Comparison of ENCODE assay signal across 8 mouse cellular contexts in genomic region chr14:31268301-31269001, GRCm38 (mm10). TPM values are rescaled to one million over a fixed set of nuclear protein-coding genes. Genes with fewer than 3 reads are reported as not detected.
DNase-seq lines count a peak whose midpoint lies in the region; ATAC-seq lines count a peak whose summit lies in the region.

No protein-coding gene starts in this region.

- ATAC-seq in forebrain, embryonic 12.5 days (ENCODE audit: low FRiP score) = peak; percentile 75
- ATAC-seq in midbrain, embryonic 16.5 days = peak; percentile 85
- no peak for ATAC-seq in erythroid progenitor cell, adult 5-6 weeks (replicated peaks; ENCODE audit: low FRiP score, poor library complexity, severe bottlenecking)

- H3K4me2 ChIP-seq in forebrain, embryonic 12.5 days = peak overlapping the region; percentile 51
- peak overlapping the region; percentile 48 for H3K4me2 ChIP-seq in midbrain, embryonic 16.5 days (ENCODE audit: low read length)

- H3K27ac ChIP-seq in forebrain, embryonic 12.5 days = peak overlapping the region; percentile 79
- peak overlapping the region; percentile 85 for H3K27ac ChIP-seq in midbrain, embryonic 16.5 days (ENCODE audit: low read length)

- H3K9me3 ChIP-seq in forebrain, embryonic 12.5 days = no peaks in the 10 kb centered on the region
- H3K9me3 ChIP-seq in midbrain, embryonic 16.5 days (replicated peaks; ENCODE audit: control insufficient read depth, low read length, poor library complexity, severe bottlenecking) = no peaks in the 10 kb centered on the region

- WGBS in forebrain, embryonic 12.5 days = 37% methylated on average over 9 of the region's 9 CpGs
- WGBS in midbrain, embryonic 16.5 days = 17% methylated on average over 9 of the region's 9 CpGs

- peaks cover 24% of the 10 kb centered on the region for H3K4me1 ChIP-seq in forebrain, embryonic 12.5 days
- peaks cover 25% of the 10 kb centered on the region for H3K4me1 ChIP-seq in midbrain, embryonic 16.5 days (ENCODE audit: control insufficient read depth, insufficient read depth, low read length)

- H3K9ac ChIP-seq in forebrain, embryonic 12.5 days = 0 out of 2 replicates have a peak overlapping the region, but pooled peaks have one; percentile 26
- H3K9ac ChIP-seq in midbrain, embryonic 16.5 days (ENCODE audit: low read depth, low read length) = peak overlapping the region; percentile 52; the same call in 1 of the 2 replicates

- H3K36me3 ChIP-seq in forebrain, embryonic 12.5 days (replicated peaks) = no peaks in the 10 kb centered on the region
- no peaks in the 10 kb centered on the region for H3K36me3 ChIP-seq in midbrain, embryonic 16.5 days (ENCODE audit: control insufficient read depth, insufficient read depth, low read length)

- DNase-seq in embryo, embryonic 10 days (ENCODE audit: low spot score) = peak; percentile 64
- peak; percentile 49 for DNase-seq in layer of hippocampus, adult 9-10 months (ENCODE audit: low spot score)
- no peak for DNase-seq in adrenal gland, adult 2 months
- DNase-seq in heart, postnatal 36 days = no peak
- no peak for DNase-seq in gastrocnemius, postnatal 36 days

- no peaks in the 10 kb centered on the region for H3K27me3 ChIP-seq in forebrain, embryonic 12.5 days
- no peaks in the 10 kb centered on the region for H3K27me3 ChIP-seq in midbrain, embryonic 16.5 days (ENCODE audit: control insufficient read depth, insufficient read depth, low read depth, low read length)

- intact Hi-C loops in heart, postnatal 36 days (cut with DNase I) = no loop called here
- intact Hi-C loops in gastrocnemius, postnatal 36 days (cut with DNase I) = no loop called here

- peak overlapping the region; percentile 23; the same call in 1 of the 2 replicates for H3K4me3 ChIP-seq in forebrain, embryonic 12.5 days (replicated peaks)
- peak overlapping the region; percentile 29 for H3K4me3 ChIP-seq in midbrain, embryonic 16.5 days (ENCODE audit: low read depth, low read length)

RNA-seq across cellular contexts. Expression of gene Bap1, which starts 17.2 kb away (rescaled TPM):
- 130 and 135 TPM in 2 replicates for polyA plus RNA-seq in forebrain, embryonic 12.5 days (2016; fragmentation: Nextera tagmentation; extraction: Ambion mirVana)
- 116 and 125 TPM in 2 replicates for polyA plus RNA-seq in midbrain, embryonic 16.5 days (2015; fragmentation: Nextera tagmentation; extraction: Ambion mirVana)
- total RNA-seq in adrenal gland, adult 2 months (2021) = 10 to 100 TPM; 59.5 to 60.5 TPM
- polyA plus RNA-seq in adrenal gland, adult 2 months (2012; rRNA removed) = 63.2 and 72.0 TPM in 2 replicates
- total RNA-seq in heart, postnatal 36 days (2021) = 10 to 100 TPM; 44.8 to 45.2 TPM
- total RNA-seq in gastrocnemius, postnatal 36 days (2021) = 10 to 100 TPM; 41.5 to 43.2 TPM
- total RNA-seq in erythroid progenitor cell, adult 5-6 weeks (2015; ENCODE audit: low replicate concordance) = 15.5 and 23.8 TPM in 2 replicates
- total RNA-seq in erythroid progenitor cell, adult 5-6 weeks (2017; ENCODE audit: low replicate concordance) = 42.6 and 58.7 TPM in 2 replicates

RNA-seq across cellular contexts. Expression of gene Phf7, which starts 17.3 kb away (rescaled TPM):
- 14.8 and 15.8 TPM in 2 replicates for polyA plus RNA-seq in forebrain, embryonic 12.5 days (2016; fragmentation: Nextera tagmentation; extraction: Ambion mirVana)
- polyA plus RNA-seq in midbrain, embryonic 16.5 days (2015; fragmentation: Nextera tagmentation; extraction: Ambion mirVana) = 10.2 and 10.8 TPM in 2 replicates
- total RNA-seq in adrenal gland, adult 2 months (2021) = 1 to 10 TPM; 6.1 to 7.3 TPM
- 4.6 and 4.8 TPM in 2 replicates for polyA plus RNA-seq in adrenal gland, adult 2 months (2012; rRNA removed)
- 1 to 10 TPM; 3.8 to 4.3 TPM for total RNA-seq in heart, postnatal 36 days (2021)
- 1 to 10 TPM; 6.8 to 8.6 TPM for total RNA-seq in gastrocnemius, postnatal 36 days (2021)
- total RNA-seq in erythroid progenitor cell, adult 5-6 weeks (2015; ENCODE audit: low replicate concordance) = 2.1 and 7.2 TPM in 2 replicates
- total RNA-seq in erythroid progenitor cell, adult 5-6 weeks (2017; ENCODE audit: low replicate concordance) = 3.1 and 4.4 TPM in 2 replicates

RNA-seq across cellular contexts. Expression of gene Sema3g, which starts 50.8 kb away (rescaled TPM):
- polyA plus RNA-seq in forebrain, embryonic 12.5 days (2016; fragmentation: Nextera tagmentation; extraction: Ambion mirVana) = 0.86 and 0.93 TPM in 2 replicates
- 0.46 and 0.61 TPM in 2 replicates for polyA plus RNA-seq in midbrain, embryonic 16.5 days (2015; fragmentation: Nextera tagmentation; extraction: Ambion mirVana)
- total RNA-seq in adrenal gland, adult 2 months (2021) = 10 to 100 TPM in 1 of 2 experiments, 1 to 10 TPM in 1; 5.2 to 11.2 TPM
- 8.7 and 10.9 TPM in 2 replicates for polyA plus RNA-seq in adrenal gland, adult 2 months (2012; rRNA removed)
- total RNA-seq in heart, postnatal 36 days (2021) = 10 to 100 TPM; 14.2 to 18.3 TPM
- 1 to 10 TPM; 6.0 to 8.1 TPM for total RNA-seq in gastrocnemius, postnatal 36 days (2021)
- not detected in 2 replicates for total RNA-seq in erythroid progenitor cell, adult 5-6 weeks (2015; ENCODE audit: low replicate concordance)
- not detected in 2 replicates for total RNA-seq in erythroid progenitor cell, adult 5-6 weeks (2017; ENCODE audit: low replicate concordance)

RNA-seq across cellular contexts. Expression of gene Nisch, which starts 51.7 kb away (rescaled TPM):
- polyA plus RNA-seq in forebrain, embryonic 12.5 days (2016; fragmentation: Nextera tagmentation; extraction: Ambion mirVana) = 439 and 446 TPM in 2 replicates
- 354 and 388 TPM in 2 replicates for polyA plus RNA-seq in midbrain, embryonic 16.5 days (2015; fragmentation: Nextera tagmentation; extraction: Ambion mirVana)
- total RNA-seq in adrenal gland, adult 2 months (2021) = 100 to 1,000 TPM; 249 to 309 TPM
- 412 and 462 TPM in 2 replicates for polyA plus RNA-seq in adrenal gland, adult 2 months (2012; rRNA removed)
- total RNA-seq in heart, postnatal 36 days (2021) = 100 to 1,000 TPM; 128 to 143 TPM
- total RNA-seq in gastrocnemius, postnatal 36 days (2021) = 10 to 100 TPM; 54.4 to 63.2 TPM
- 55.1 and 59.1 TPM in 2 replicates for total RNA-seq in erythroid progenitor cell, adult 5-6 weeks (2015; ENCODE audit: low replicate concordance)
- total RNA-seq in erythroid progenitor cell, adult 5-6 weeks (2017; ENCODE audit: low replicate concordance) = 48.8 and 49.1 TPM in 2 replicates

RNA-seq across cellular contexts. Expression of gene Dnah1, which starts 55.2 kb away (rescaled TPM):
- polyA plus RNA-seq in forebrain, embryonic 12.5 days (2016; fragmentation: Nextera tagmentation; extraction: Ambion mirVana) = 7.3 and 8.0 TPM in 2 replicates
- 4.9 TPM in 2 replicates for polyA plus RNA-seq in midbrain, embryonic 16.5 days (2015; fragmentation: Nextera tagmentation; extraction: Ambion mirVana)
- 1 to 10 TPM; 1.7 to 2.1 TPM for total RNA-seq in adrenal gland, adult 2 months (2021)
- 0.71 and 1.3 TPM in 2 replicates for polyA plus RNA-seq in adrenal gland, adult 2 months (2012; rRNA removed)
- under 1 TPM in 1 of 2 experiments, not detected in 1; 0.06 TPM for total RNA-seq in heart, postnatal 36 days (2021)
- under 1 TPM; 0.10 to 0.17 TPM for total RNA-seq in gastrocnemius, postnatal 36 days (2021)
- 0.36 TPM in 1 of 2 replicates, not detected in the other for total RNA-seq in erythroid progenitor cell, adult 5-6 weeks (2015; ENCODE audit: low replicate concordance)
- under 0.01 TPM in 1 of 2 replicates, not detected in the other for total RNA-seq in erythroid progenitor cell, adult 5-6 weeks (2017; ENCODE audit: low replicate concordance)

Comparison
In these comparisons a context has a peak if more than half of its experiments do, and no peak if none do; other contexts are left out.
1. DNase-seq: peak in embryo, embryonic 10 days (single experiment) and layer of hippocampus, adult 9-10 months (single experiment); none in adrenal gland, adult 2 months (single experiment), heart, postnatal 36 days (0 of 2) and gastrocnemius, postnatal 36 days (0 of 2).
2. RNA of gene Sema3g, which starts 50.8 kb away (total RNA-seq): 14.2 to 18.3 TPM in heart, postnatal 36 days, 5.2 to 11.2 TPM in adrenal gland, adult 2 months and 6.0 to 8.1 TPM in gastrocnemius, postnatal 36 days; not detected in erythroid progenitor cell, adult 5-6 weeks; every median in the first group is over 4 times any median in the second.